Mouse (Mus musculus): Measurements from ENCODE around the gene Cox6b2. TPM values are rescaled to one million over a fixed set of nuclear protein-coding genes. Genes with fewer than 3 reads are reported as not detected.
A peak's percentile ranks its signal among the peaks of the same experiment; 100 is the strongest.

Gene Cox6b2
- polyA plus RNA-seq, 1 experiment: 87.5 TPM

DNA sequence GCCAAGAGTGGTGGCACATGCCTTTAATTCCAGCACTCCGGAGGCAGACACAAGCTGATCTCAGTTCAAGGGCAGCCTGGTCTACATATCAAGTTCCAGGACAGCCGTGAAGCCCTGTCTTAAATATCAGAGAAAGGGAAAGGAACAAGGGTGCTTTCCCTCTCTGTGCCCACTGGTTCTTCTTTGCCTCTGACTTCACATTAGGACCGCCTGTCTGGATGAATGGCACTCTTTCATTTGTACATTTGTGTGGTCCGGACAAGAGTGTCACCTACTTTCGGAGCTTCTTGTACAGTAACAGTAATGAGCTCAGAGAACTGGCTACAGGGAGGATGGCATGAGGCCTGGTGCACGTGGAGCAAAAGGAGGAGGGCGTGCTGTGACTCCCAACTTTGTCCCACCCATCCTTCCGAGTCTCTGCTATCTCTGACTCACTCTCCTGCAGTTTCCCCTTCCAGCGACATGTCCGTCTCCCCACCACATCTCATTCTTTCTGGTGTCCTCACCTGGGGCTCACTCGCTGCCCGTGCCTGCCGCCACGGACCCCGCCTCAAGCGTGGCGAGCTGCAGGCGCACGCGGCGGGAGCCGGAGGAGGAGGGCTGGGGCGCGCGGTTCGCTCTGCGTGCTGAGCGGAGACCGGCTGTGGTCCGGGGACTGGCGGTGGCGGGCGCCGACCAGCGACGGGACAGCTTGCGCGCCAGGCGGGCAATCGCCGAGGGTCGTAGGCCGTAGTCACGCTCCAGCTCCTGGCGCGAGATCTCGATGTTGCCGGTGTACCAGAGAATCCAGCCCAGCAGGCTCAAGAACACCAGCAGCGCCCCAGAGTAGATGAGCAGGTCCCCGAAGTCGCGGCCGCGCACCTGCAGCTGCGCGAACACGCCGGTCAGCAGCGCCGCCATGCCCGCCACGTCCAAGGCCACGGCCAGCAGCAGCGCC is 35.9 kb upstream of the Cox6b2 start:
- WGBS: 1% methylated on average over 64 of the region's 64 CpGs
- TF ChIP-seq POLR2A (IDR thresholded peaks at IDR 0.05; ENCODE audit: borderline replicate concordance, extremely low read depth, low read depth, low read length) (peak; percentile 44; the same call in 1 of the 2 replicates), CTCF (IDR thresholded peaks at IDR 0.05; ENCODE audit: insufficient read depth, low read length) (no peak)
- DNase-seq: peak; percentile 82
- peak overlapping the region; percentile 82 for H3K4me3 ChIP-seq (replicated peaks; ENCODE audit: extremely low read depth, low read depth, low read length)
- peaks cover 10% of the 10 kb centered on the region for H3K4me1 ChIP-seq (ENCODE audit: control insufficient read depth, insufficient read depth, low read length)

DNA sequence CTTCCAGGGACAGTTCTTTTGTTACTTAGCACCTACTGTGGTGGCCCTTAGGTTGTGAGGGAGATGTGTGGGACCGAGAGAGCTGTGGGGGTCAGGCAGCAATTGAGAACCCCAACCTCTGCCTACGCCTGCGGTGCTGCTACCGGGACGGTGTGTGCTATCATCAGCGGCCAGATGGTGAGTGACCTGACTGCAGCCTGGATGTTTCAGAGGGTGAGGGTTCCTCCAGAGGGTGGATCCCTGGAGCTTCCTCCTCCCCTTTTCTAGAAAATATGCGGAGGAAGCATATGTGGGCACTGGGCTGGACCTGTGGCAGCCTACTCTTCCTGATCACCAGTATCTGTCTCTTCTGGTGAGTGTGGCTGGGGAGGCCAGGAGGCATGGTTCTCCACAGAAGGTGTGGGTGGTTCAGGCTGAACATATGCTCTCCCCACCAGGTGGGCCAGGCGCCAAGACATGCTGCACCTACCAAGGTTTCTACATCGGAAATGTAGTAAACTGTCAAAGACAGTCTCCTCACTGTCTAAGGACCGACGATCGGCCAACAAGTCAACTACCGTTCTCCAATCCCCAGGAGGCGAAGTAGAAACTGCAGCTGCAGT is 30.9 kb upstream of the Cox6b2 start:
- 77% methylated on average over 14 of the region's 14 CpGs for WGBS
- no peak for DNase-seq
- Histone ChIP-seq H3K4me3 (replicated peaks; ENCODE audit: extremely low read depth, low read depth, low read length) (no peak overlapping the region), H3K4me1 (ENCODE audit: control insufficient read depth, insufficient read depth, low read length) (peaks cover 5% of the 10 kb centered on the region; the same call in 1 of the 2 replicates)
- TF ChIP-seq POLR2A (IDR thresholded peaks at IDR 0.05; ENCODE audit: borderline replicate concordance, extremely low read depth, low read depth, low read length): no peak
- TF ChIP-seq CTCF (IDR thresholded peaks at IDR 0.05; ENCODE audit: insufficient read depth, low read length): no peak

DNA sequence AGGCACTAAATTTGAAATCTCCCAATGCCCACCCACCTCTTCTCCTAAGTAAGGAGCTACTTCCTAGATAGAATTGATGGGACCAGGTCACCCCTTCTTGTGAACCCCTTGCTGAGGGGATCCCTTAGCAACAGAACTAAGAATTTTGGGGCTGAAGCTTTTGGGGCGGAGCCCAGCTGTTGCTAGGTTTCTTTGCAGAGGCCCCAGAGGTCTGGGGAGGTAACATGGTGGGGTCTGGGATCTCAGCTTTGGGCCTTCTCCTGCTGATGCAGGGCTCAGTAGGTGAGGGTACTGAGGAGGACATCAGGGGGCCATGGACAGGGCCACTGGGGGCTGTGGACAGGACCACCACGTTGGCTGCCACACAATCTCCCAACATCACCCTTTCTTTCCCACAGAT is 29.9 kb upstream of the Cox6b2 start, which contains the start of the genes Il11 and Tmem190:
Gene Il11 (minus strand): TSS at position 101 of the 400 bp plus-strand sequence.
Gene Tmem190 (plus strand): TSS at position 179 of the 400 bp plus-strand sequence.
- no peak within 1 kb of the TSS for H3K4me3 ChIP-seq (replicated peaks; ENCODE audit: extremely low read depth, low read depth, low read length)
- TF ChIP-seq POLR2A (IDR thresholded peaks at IDR 0.05; ENCODE audit: borderline replicate concordance, extremely low read depth, low read depth, low read length) (no peak), CTCF (IDR thresholded peaks at IDR 0.05; ENCODE audit: insufficient read depth, low read length) (no peak)
- H3K4me1 ChIP-seq (ENCODE audit: control insufficient read depth, insufficient read depth, low read length): no peaks in the 10 kb centered on the region
- WGBS: 79% methylated on average over 2 of the region's 2 CpGs
- no peak for DNase-seq

DNA sequence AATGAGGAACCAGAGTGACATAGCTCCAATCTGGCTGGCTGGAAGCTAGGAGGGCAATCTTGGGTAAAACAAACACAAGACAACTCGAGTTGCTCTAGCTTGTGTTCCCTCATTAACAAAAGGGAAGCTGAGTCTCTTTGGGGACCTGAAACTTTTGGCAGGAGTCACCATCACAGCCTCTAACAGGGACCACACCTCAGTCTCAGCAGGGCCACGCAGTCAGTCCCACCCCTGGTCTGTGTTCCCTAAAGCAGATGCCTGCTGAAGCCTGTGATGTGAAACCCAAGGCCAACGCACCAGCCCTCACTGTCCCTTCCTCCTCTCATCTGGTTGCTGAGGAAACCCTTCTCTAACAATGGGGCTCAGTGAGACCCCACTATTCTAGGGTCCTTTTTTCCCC is 29.2 kb upstream of the Cox6b2 start:
- TF ChIP-seq POLR2A (IDR thresholded peaks at IDR 0.05; ENCODE audit: borderline replicate concordance, extremely low read depth, low read depth, low read length) (no peak), CTCF (IDR thresholded peaks at IDR 0.05; ENCODE audit: insufficient read depth, low read length) (no peak)
- Histone ChIP-seq H3K4me3 (replicated peaks; ENCODE audit: extremely low read depth, low read depth, low read length) (no peak overlapping the region), H3K4me1 (ENCODE audit: control insufficient read depth, insufficient read depth, low read length) (no peaks in the 10 kb centered on the region)
- WGBS: 39% methylated on average over 3 of the region's 3 CpGs
- no peak for DNase-seq

DNA sequence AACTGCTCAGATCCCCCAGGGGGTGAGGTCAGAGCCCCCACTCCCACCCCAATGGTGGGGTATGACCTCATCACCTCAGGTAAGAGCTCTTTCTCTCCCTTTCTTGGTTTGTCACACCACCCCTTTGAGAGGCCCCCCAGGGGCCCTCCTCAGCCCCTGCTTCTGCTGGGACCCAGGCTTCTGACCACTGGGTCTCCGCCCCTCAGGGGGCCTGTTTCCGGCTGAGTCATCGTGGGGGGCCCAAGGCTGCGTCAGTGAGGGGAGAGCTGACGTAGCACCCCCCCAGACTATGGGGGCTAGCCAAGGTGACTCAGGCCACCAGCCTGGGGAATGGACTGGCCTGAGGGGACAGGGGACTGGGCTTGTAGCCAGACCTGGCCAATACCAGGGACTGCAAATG is 27.0 kb upstream of the Cox6b2 start:
- H3K4me1 ChIP-seq (ENCODE audit: control insufficient read depth, insufficient read depth, low read length): no peaks in the 10 kb centered on the region
- WGBS: 24% methylated on average over 5 of the region's 5 CpGs

DNA sequence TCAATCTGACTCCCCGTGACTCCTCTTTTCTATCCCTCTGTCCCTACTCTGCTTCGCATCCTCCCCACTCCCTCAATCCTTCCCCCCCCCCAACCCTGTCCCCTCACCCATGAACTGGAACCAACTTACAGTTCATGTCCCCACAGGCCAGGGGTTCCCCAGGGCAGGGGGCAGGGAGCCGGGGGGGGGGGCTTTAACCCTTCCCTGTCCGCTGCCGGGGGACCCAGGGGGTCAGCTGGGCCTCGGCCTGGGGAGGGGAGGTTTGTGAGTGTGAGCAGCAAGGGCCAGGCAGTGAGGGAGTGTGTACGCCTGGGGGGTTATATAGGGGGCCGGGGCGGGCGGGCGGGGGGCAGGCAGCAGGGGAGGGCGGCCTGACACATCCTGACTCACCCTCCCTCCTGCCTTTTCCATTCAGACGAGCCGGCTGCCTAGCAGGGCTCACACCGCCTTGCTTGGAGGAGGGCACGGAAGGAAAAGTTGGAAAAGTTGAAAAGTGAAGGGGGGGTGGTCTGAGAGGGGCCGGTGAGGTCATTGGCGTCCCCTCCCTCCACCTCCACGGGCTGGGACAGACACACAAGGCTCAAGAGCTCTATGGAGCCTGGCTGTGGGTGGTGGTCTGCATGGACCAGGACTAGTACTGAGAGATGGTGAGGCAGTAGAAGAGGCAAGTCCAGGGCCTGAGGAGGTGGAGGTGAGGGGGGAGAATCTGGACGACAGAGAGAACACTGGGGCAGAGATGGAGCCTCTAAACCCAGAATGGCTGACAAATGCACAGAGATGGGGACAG is 25.1 kb upstream of the Cox6b2 start:
- DNase-seq: no peak
- H3K4me1 ChIP-seq (ENCODE audit: control insufficient read depth, insufficient read depth, low read length): no peaks in the 10 kb centered on the region
- H3K4me3 ChIP-seq (replicated peaks; ENCODE audit: extremely low read depth, low read depth, low read length): no peak overlapping the region
- 13% methylated on average over 14 of the region's 20 CpGs for WGBS
- TF ChIP-seq CTCF (IDR thresholded peaks at IDR 0.05; ENCODE audit: insufficient read depth, low read length) (no peak), POLR2A (IDR thresholded peaks at IDR 0.05; ENCODE audit: borderline replicate concordance, extremely low read depth, low read depth, low read length) (no peak)

More for the DNA sequence above, 27.0 kb upstream of the Cox6b2 start:
- no peak for DNase-seq
- TF ChIP-seq CTCF (IDR thresholded peaks at IDR 0.05; ENCODE audit: insufficient read depth, low read length) (no peak), POLR2A (IDR thresholded peaks at IDR 0.05; ENCODE audit: borderline replicate concordance, extremely low read depth, low read depth, low read length) (no peak)
- H3K4me3 ChIP-seq (replicated peaks; ENCODE audit: extremely low read depth, low read depth, low read length): no peak overlapping the region

DNA sequence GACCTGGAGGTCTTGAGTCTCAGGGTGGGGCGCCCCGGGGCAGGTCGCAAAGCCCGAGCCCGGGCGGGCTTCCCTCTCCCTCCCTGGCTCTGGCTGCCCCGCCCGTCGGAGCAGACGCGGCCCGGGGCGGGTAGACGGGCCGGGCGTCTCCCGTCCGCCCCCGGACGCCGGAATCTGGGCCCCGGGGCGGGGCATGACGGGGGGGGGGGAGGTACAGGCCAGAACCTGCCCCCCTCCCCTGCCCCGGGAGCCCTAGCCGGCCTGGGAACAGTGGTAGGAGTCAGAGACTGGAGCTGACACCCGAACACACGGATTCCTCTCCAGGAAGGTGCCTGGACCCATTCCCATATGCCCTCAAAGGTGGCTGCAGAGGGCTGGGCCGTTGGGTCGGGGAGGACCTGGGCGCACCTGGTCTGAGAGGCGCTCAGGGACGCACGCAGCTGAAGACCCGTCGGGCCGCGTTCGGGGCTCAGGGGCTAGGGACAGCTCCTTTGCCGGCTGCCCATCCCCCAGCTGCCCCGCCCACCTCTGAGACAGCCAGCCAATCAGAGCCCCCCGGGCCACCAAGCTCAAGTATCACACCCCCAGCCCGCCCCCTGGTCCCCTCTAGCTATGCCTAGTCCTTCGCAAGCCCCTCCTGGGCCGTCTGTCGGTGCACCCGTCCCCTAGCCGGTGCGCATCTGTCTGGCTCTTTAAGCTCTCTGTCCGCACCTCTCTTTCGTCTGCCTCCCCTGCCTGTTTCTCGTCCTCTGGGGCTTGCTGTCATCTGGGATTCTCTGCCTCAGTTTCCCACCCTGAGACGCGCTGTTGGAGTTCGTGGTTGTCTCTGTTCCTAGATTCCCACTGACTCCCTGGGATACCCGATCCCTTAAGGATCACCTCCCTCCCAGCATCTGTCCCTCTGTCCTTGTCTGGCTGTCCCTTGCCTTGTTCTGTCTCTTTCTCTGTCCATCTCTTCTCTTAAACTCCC is 24.3 kb upstream of the Cox6b2 start:
- DNase-seq: peak; percentile 50
- 2% methylated on average over 47 of the region's 56 CpGs for WGBS
- no peaks in the 10 kb centered on the region for H3K4me1 ChIP-seq (ENCODE audit: control insufficient read depth, insufficient read depth, low read length)
- TF ChIP-seq POLR2A (IDR thresholded peaks at IDR 0.05; ENCODE audit: borderline replicate concordance, extremely low read depth, low read depth, low read length) (no peak), CTCF (IDR thresholded peaks at IDR 0.05; ENCODE audit: insufficient read depth, low read length) (no peak)
- peak overlapping the region; percentile 53 for H3K4me3 ChIP-seq (replicated peaks; ENCODE audit: extremely low read depth, low read depth, low read length)

DNA sequence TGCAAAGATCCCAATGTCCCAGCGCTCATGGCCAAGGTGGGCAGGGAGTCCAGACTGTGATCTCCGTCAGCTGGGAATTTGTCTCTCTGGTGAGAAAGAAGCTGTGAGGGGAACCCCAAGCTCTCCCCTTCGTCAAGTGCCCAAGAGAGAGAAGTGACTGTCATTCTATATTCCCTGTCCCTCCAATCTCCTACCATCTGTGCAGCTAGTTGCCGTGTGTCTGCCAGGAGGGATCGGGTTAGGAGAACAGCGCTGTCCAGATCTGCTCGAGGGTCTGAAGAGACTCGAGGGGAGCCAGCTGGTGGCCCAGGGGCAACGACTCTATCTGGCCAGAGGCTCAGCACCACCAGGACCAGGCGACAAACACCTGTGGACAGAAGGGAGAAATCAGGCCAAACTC is 23.2 kb upstream of the Cox6b2 start:
- TF ChIP-seq POLR2A (IDR thresholded peaks at IDR 0.05; ENCODE audit: borderline replicate concordance, extremely low read depth, low read depth, low read length) (no peak), CTCF (IDR thresholded peaks at IDR 0.05; ENCODE audit: insufficient read depth, low read length) (no peak)
- no peak for DNase-seq
- WGBS: 52% methylated on average over 10 of the region's 10 CpGs
- H3K4me3 ChIP-seq (replicated peaks; ENCODE audit: extremely low read depth, low read depth, low read length): no peak overlapping the region
- H3K4me1 ChIP-seq (ENCODE audit: control insufficient read depth, insufficient read depth, low read length): no peaks in the 10 kb centered on the region

Data from lung, adult 2 months (tissue).